Mouse (Mus musculus) liver, embryonic 14.5 days (tissue): ENCODE results near the gene Vps39. TPM values are rescaled to one million over a fixed set of nuclear protein-coding genes. Genes with fewer than 3 reads are reported as not detected.

Source experiments
- ATAC-seq: fragments of 200-750 bp; cut with Nextera tagmentation; 2 replicates; pipeline ENCODE4 v1.8.0; 2017; ENCODE audit warnings: moderate number of reproducible peaks, mild to moderate bottlenecking, moderate library complexity; ENCODE audit not compliant: insufficient read depth
- DNase-seq, 3 experiments: peaks; one replicate each; pipeline ENCODE4 v3.0.0-alpha.2; 2012 to 2013; ENCODE audit warnings: low read depth in 3 of 3, low spot score in 3 of 3
- H3K27ac ChIP-seq: fragments of 300-500 bp; sonication (generic); 2 replicates; pipeline ENCODE4 v1.5.1; 2014; ENCODE audit warnings: moderate library complexity, mild to moderate bottlenecking, control low read depth, inconsistent platforms
- H3K27me3 ChIP-seq: fragments of 300-500 bp; sonication (generic); 2 replicates; pipeline ENCODE4 v1.6.1; 2014; ENCODE audit warnings: mild to moderate bottlenecking, low read length, moderate library complexity; ENCODE audit not compliant: control insufficient read depth, insufficient read depth
- H3K36me3 ChIP-seq: fragments of 300-500 bp; sonication (generic); replicated peaks from 2 replicates; pipeline ENCODE4 v1.6.1; 2014; ENCODE audit warnings: low read depth; ENCODE audit not compliant: control insufficient read depth, insufficient read depth
- H3K4me1 ChIP-seq, 2 experiments: fragments of 200-500 bp in 1 of 2; fragments of 300-500 bp in 1 of 2; sonication (generic) in 1 of 2; replicated peaks; 2 replicates each; pipeline ENCODE4 v1.6.1; 2012 to 2014; ENCODE audit warnings: antibody characterized with exemption in 1 of 2, inconsistent platforms in 1 of 2, low read length in 1 of 2; ENCODE audit not compliant: control insufficient read depth in 2 of 2, insufficient read depth in 2 of 2
- H3K4me2 ChIP-seq: fragments of 300-500 bp; sonication (generic); 2 replicates; pipeline ENCODE4 v1.6.1; 2014; ENCODE audit warnings: low read depth, mild to moderate bottlenecking, control low read depth, moderate library complexity
- H3K4me3 ChIP-seq, 2 experiments: fragments of 200-500 bp in 1 of 2; fragments of 300-500 bp in 1 of 2; sonication (generic) in 1 of 2; 2 replicates each; pipeline ENCODE4 v1.5.1; 2012 to 2014; ENCODE audit warnings: low read depth in 2 of 2, low read length in 2 of 2, mild to moderate bottlenecking in 2 of 2, control low read depth in 1 of 2, inconsistent platforms in 1 of 2, moderate library complexity in 1 of 2; ENCODE audit not compliant: insufficient read depth in 1 of 2
- H3K9ac ChIP-seq: fragments of 300-500 bp; sonication (generic); replicated peaks from 2 replicates; pipeline ENCODE4 v1.6.1; 2014; ENCODE audit warnings: mild to moderate bottlenecking, control low read depth, moderate library complexity
- H3K9me3 ChIP-seq: fragments of 300-500 bp; sonication (generic); 2 replicates; pipeline ENCODE4 v1.6.1; 2016; ENCODE audit warnings: low read length, mixed read lengths; ENCODE audit not compliant: control insufficient read depth
- CTCF ChIP-seq: IDR thresholded peaks from 2 replicates; pipeline ENCODE4 v1.5.1; 2016; ENCODE audit warnings: antibody characterized with exemption, low read depth, control low read depth
- EP300 ChIP-seq: IDR thresholded peaks from 2 replicates; pipeline ENCODE4 v1.6.1; 2016; ENCODE audit warnings: antibody characterized with exemption, low read depth
- WGBS: fragments of 180-500 bp; shearing (Covaris S2); extraction: QIAGEN DNeasy Blood & Tissue Kit; methylation state at CpG from one replicate; pipeline ENCODE4 v1.1.7; 2014; ENCODE audit not compliant: insufficient replicate concordance; 5-methylcytosine and 5-hydroxymethylcytosine counted together
- polyA plus RNA-seq, 2 experiments: library from polyadenylated mRNA; depleted of rRNA in 1 of 2; stranded (reverse) in 1 of 2; unstranded in 1 of 2; fragments of >200 nt; fragmentation: Nextera tagmentation in 1 of 2; extraction: Ambion mirVana in 1 of 2; gene quantifications; 2 replicates each; pipeline versions ENCODE4 v1.2.1 to v1.2.3; 2012 to 2014

Gene Vps39
- polyA plus RNA-seq, 2 experiments: 6.6 to 6.9 TPM

GRCm38 (mm10) chr2:120360425-120360824, 7.5 kb upstream of the Vps39 start:
- Histone ChIP-seq H3K4me3 (no peak overlapping the region), H3K9ac (no peak overlapping the region), H3K4me1 (no peaks in the 10 kb centered on the region), H3K9me3 (no peaks in the 10 kb centered on the region), H3K36me3 (peaks cover 29% of the 10 kb centered on the region), H3K27ac (no peak overlapping the region), H3K4me2 (no peak overlapping the region), H3K27me3 (no peaks in the 10 kb centered on the region)
- no peak for DNase-seq
- 75% methylated on average over 1 of the region's 1 CpGs for WGBS
- no peak for TF ChIP-seq CTCF
- ATAC-seq: no peak; the same call in 1 of the 2 replicates

- peak overlapping the region; percentile 77; the same call in 1 of the 2 replicates for H3K4me2 ChIP-seq
- WGBS: 72% methylated on average over 5 of the region's 5 CpGs
- H3K4me3 ChIP-seq: no peak overlapping the region
Observed at GRCm38 (mm10) chr2:120351321-120351720, 1.6 kb downstream of the Vps39 start.

GRCm38 (mm10) chr2:120348120-120348519, 4.8 kb downstream of the Vps39 start:
- WGBS: 32% methylated on average over 9 of the region's 9 CpGs
- Histone ChIP-seq H3K27me3 (no peaks in the 10 kb centered on the region), H3K9me3 (no peaks in the 10 kb centered on the region), H3K36me3 (peaks cover 9% of the 10 kb centered on the region), H3K9ac (no peak overlapping the region), H3K4me3 (no peak overlapping the region), H3K4me2 (no peak overlapping the region), H3K4me1 (peaks cover 5% of the 10 kb centered on the region in 2 experiments), H3K27ac (no peak overlapping the region)
- no peak for TF ChIP-seq CTCF
- no peak for TF ChIP-seq EP300
- DNase-seq (no peak), ATAC-seq (no peak)

More at GRCm38 (mm10) chr2:120351321-120351720, 1.6 kb downstream of the Vps39 start:
- Histone ChIP-seq H3K27ac (no peak overlapping the region), H3K36me3 (peaks cover 19% of the 10 kb centered on the region), H3K9me3 (no peaks in the 10 kb centered on the region), H3K4me1 (peaks cover 5 to 8% of the 10 kb centered on the region in 2 experiments), H3K9ac (no peak overlapping the region), H3K27me3 (no peaks in the 10 kb centered on the region)
- DNase-seq (no peak), ATAC-seq (no peak)
- TF ChIP-seq EP300: no peak
- TF ChIP-seq CTCF: no peak

GRCm38 (mm10) chr2:120341741-120342140, 11.2 kb downstream of the Vps39 start:
- Histone ChIP-seq H3K27me3 (no peaks in the 10 kb centered on the region), H3K9me3 (no peaks in the 10 kb centered on the region), H3K4me1 (no peaks in the 10 kb centered on the region), H3K4me3 (no peak overlapping the region), H3K9ac (no peak overlapping the region), H3K27ac (no peak overlapping the region), H3K36me3 (peaks cover 23% of the 10 kb centered on the region), H3K4me2 (no peak overlapping the region)
- no peak for ATAC-seq
- 71% methylated on average over 1 of the region's 1 CpGs for WGBS
- no peak for DNase-seq
- TF ChIP-seq EP300 (no peak), CTCF (no peak)

- DNase-seq: no peak
- no peak for ATAC-seq
- TF ChIP-seq CTCF (peak; percentile 23; the same call in 1 of the 2 replicates), EP300 (no peak)
- WGBS: 62% methylated on average over 2 of the region's 2 CpGs
- Histone ChIP-seq H3K4me1 (no peaks in the 10 kb centered on the region), H3K4me3 (no peak overlapping the region), H3K27me3 (no peaks in the 10 kb centered on the region), H3K9ac (no peak overlapping the region), H3K4me2 (no peak overlapping the region), H3K36me3 (peaks cover 17% of the 10 kb centered on the region), H3K27ac (no peak overlapping the region), H3K9me3 (no peaks in the 10 kb centered on the region)
Observed at GRCm38 (mm10) chr2:120337886-120338285, 15.1 kb downstream of the Vps39 start.
